Mouse (Mus musculus): Measurements from ENCODE around the gene Slc35g3.

GRCm38 (mm10) chr11:69784793-69785272, 23.1 kb upstream of the Slc35g3 start:
- TF ChIP-seq EP300 (IDR thresholded peaks at IDR 0.05; ENCODE audit: low read depth) (peak; percentile 27; the same call in 1 of the 2 replicates), CTCF (IDR thresholded peaks at IDR 0.05; ENCODE audit: low read depth) (no peak)

Measured in heart, postnatal 0 days (tissue).